Mouse (Mus musculus): ENCODE measurements around the gene Sele.
A peak's percentile ranks its signal among the peaks of the same experiment; 100 is the strongest.
"Not testable (repeated sequence)": the region's sequence is repeated elsewhere in the genome, so short reads cannot be mapped to it uniquely, and the experiment has no call there.

The Sele gene

DNA sequence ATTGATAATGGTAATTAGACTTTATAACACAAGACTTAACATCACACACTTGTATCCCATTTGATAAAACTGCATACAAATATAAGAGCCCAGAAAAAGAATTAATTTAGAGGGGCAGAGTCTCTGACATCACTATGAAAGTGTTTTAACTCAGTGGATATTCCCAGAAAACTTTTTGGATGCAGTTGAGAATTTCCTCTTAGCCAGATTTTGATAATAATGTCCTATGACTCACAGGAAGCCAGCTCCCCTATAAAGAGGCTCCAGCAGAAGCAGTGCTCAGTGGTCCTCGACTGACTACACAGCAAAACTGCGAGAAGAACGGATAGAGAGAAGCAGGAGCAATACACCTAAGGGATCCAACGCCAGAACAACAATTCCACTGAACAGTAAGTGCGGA lies at the start of gene Sele:
Gene Sele (plus strand): TSS at position 301 of the 400 bp plus-strand sequence.
- no peak for DNase-seq (ENCODE audit: low read depth, low spot score)

- DNase-seq (ENCODE audit: low read depth, low spot score): no peak
These were observed 46.1 kb upstream of the Sele start for GRCm38 (mm10) chr1:164001831-164002452.

DNA sequence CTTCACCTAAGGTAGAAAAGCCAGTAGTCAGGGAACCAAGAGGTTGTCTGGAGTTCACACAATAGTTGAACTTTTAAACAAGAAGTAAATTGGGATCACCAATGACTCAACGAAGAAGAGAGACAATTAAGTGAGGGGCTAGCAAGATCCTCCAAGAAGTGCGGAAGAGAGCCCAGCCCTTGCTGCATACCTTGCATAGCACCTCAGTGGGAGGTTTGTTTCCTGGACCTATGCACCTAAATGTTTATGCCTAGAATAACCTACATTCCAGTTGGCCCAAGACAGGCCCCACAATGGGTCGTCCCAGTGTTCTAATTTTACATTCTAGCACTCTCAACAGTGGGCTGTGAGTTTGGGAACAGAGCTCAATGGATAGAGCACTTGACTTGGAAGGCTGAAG lies 43.7 kb upstream of the Sele start:
- no peak for DNase-seq (ENCODE audit: low read depth, low spot score)

DNA sequence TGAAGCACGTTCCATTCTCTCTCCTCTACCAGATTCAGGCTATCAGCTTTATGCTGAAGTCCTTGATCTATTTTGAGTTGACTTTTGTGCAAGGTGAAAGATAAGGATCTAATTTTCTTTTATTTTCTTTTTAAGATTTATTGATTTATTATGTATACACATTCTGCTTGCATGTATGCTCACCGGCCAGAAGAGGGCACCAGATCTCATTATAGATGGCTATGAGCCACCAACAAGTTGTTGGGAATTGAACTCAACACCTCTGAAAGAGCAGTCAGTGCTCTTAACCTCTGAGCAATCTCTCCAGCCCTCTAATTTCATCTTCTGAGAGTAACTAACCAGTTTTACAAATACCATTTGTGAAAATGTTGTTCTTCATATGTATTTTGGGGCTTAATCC lies 38.8 kb upstream of the Sele start:
- no peak for DNase-seq (ENCODE audit: low read depth, low spot score)

DNA sequence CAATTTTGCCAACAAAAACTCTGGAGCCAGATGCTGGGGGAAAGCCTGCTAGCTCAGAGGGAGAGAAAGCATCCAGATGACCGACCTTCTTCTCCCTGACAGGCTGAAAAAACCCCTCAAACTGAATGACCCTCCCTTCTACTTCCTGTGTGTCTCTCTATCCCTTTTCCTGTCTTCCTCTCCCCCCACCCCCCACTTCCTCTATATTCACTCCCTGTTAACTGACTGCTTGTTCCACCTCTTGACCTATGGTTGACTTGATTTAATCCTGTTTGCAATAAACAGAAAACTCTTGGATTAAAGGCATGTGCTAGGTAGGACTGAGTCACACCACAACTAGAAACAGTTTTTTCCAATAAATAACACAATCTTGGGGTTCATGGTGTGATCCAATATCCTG lies 33.4 kb upstream of the Sele start:
- no peak for DNase-seq (ENCODE audit: low read depth, low spot score)

DNA sequence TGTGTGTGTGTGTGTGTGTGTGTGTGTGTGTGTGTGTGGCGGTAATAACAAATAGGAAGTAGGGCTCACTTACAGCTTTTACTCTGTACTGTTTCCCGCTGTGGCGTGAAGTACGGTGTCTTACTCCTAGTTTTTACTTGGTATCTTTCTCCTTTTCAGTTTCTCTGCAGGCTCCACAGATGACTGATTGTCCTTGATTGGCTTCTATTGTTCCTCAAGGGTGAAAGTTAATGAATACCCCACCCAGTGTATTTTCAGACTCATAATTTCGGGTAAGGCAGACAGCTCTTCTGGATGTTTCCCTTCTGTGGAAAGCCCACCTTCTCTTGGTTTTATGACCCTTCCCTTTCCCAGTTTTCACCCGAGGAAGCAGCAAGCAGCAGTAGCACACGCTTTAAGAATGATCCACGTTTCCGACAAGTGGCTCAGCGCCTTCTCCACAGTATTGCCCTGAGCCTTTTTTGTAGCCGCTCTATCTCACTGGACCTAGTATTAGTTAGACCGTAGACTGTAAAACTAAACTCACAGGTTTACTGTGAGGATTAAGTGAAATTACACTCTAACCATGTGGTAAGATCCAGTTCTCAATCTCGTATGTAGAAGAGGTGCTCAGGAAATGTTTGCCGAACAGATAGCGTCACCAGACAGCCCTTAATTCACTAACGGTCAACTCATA lies 29.7 kb upstream of the Sele start:
- DNase-seq (ENCODE audit: low read depth, low spot score): no peak

GRCm38 (mm10) chr1:164019789-164020188 lies 28.2 kb upstream of the Sele start:
- DNase-seq (ENCODE audit: low read depth, low spot score): no peak

DNA sequence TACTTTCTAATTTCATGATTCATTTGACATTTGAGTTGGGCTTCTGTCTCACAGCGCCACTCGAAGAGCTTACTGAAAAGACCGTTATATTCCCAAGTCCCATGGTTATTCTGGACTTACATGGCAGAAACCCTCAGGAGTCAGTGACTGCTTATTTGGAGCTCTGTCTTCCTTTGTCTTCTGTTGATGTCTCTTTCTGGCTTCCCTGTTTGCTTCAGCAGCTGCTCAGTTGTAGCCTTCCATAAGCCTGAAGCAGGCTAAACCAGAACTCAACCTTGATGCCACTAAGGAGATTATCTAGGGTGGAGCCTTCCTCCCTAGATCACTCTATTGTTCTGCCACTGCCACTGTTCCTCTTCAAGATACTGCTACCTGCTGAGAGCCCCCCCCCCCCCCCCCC lies 27.3 kb upstream of the Sele start:
- DNase-seq (ENCODE audit: low read depth, low spot score): not testable (repeated sequence)

DNA sequence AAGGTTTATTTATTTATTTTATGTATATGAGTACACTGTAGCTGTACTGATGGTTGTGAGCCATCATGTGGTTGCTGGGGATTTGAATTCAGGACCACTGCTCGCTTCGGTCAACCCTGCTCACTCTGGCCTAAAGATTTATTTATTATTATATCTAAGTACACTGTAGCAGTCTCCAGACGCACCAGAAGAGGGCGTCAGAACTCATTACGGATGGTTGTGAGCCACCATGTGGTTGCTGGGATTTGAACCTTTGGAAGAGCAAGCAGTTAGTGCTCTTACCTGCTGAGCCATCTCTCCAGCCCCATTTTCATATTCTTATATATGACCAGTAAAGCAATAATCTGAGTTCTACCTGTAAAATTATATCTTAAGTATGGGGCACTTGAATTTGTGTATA lies 25.9 kb upstream of the Sele start:
- DNase-seq (ENCODE audit: low read depth, low spot score): not testable (repeated sequence)

- DNase-seq (ENCODE audit: low read depth, low spot score): no peak
These were observed 22.3 kb upstream of the Sele start for GRCm38 (mm10) chr1:164025685-164026084.

DNA sequence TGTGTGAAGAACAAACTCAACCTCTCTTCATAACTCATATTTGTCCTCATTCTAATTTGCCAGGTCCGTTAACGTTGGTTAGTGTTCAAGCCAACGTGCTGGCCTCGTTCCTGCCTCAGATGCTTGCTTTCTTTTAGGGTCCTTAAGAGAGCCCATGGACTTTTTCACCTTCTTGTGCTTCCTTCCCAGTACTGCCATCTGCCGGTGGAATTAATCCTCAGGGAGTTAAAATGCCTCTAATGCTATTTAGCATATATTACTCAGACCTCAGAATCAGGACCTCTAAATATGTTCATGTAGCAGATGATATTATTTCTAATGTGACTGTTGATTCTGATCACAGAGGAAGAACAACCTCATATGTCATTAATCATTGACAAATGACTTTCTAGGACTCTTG lies 20.6 kb upstream of the Sele start:
- no peak for DNase-seq (ENCODE audit: low read depth, low spot score)

DNA sequence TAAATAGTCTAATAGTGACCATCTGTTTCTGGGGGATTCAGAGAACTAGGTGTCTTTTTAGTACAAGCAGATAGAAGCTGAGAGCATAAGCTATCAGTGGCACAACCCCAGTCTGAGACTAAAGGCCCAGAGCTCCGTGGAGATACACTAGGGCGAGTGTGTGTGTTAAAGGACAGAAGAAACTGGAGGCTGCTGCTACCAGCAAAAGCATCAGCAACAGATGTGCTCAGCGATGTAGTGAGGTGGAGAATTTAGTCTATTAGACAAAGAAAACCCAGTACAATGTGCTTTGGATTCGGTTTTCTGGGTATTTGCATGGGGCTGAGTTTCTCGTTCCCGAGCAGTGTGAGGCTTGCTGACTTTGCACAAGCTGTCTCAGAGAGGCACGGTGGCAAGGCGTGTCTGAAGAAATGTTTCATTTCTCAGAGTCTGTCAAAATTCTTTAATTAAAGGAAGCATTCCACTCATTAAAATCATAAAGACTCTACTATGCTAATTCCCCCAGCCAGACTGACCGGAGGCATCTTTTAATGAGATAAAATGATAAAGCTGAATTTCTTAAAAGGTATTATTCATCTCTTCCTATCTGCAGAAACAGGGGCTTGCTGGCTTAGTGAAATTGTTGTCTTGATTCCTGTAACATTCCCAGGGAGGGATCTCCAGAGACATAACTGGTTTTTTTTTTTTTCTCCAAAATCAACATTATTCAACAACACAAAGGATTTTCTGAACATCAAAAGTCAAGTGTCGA lies 7.5 kb upstream of the Sele start:
- no peak for DNase-seq (ENCODE audit: low read depth, low spot score)

DNA sequence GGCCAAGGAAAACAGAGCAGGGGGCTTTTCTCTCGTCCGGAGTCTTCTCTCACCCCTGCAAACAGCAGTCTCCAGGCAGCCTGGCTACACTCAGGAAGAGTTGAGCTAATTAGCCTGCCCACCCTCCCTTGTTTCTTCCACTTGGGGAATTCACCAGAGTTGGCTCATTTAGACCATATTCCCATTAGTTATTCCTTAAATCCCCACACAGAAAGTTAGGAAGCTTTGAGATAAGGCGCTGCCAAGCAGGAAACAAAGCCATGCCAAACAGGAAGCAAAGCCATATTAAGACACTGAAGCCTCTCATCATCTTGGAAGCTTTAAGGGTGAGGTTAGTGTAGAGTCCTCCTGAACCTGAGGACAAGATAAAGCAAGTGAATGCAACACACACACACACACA lies 4.5 kb upstream of the Sele start:
- no peak for DNase-seq (ENCODE audit: low read depth, low spot score)

DNA sequence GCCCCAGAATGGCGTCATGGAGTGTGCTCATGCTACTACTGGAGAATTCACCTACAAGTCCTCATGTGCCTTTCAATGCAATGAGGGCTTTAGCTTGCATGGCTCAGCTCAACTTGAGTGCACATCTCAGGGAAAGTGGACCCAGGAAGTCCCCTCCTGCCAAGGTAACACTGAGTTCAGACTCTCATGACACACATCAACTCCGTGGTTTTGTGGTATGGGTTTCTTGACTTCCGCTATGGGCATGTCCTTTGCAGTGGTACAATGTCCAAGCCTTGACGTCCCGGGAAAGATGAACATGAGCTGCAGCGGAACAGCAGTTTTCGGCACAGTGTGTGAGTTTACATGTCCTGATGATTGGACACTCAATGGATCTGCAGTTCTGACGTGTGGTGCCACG lies 5.5 kb downstream of the Sele start:
- DNase-seq (ENCODE audit: low read depth, low spot score): no peak

- no peak for DNase-seq (ENCODE audit: low read depth, low spot score)
These were observed 6.8 kb downstream of the Sele start for GRCm38 (mm10) chr1:164054800-164055199.

- no peak for DNase-seq (ENCODE audit: low read depth, low spot score)
These were observed 12.0 kb downstream of the Sele start for GRCm38 (mm10) chr1:164060071-164060470.

GRCm38 (mm10) chr1:164061278-164061677 lies 13.2 kb downstream of the Sele start:
- DNase-seq (ENCODE audit: low read depth, low spot score): peak; percentile 20

DNA sequence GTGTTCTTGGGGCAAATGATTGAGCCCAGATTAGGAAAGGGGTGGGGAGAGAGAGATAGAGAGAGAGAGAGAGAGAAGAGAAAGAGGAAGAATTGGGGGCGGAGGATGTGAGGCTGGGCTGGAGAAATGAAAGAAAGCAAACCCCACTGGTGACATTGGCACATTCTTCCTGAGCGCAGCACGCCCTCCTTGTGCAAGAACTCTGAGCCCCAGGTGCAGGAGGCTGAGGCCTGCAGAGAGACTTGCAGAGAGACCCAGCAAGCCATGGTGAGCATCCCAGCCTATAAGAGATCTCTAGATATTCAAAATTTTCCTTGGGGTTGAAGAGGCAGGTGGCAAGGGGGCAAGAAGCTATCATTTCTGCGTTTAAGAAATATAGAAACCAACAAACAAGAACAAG lies 13.9 kb downstream of the Sele start, which contains the start of gene Sell:
Gene Sell (plus strand): TSS at position 58 of the 400 bp plus-strand sequence.
- DNase-seq (ENCODE audit: low read depth, low spot score): no peak

DNA sequence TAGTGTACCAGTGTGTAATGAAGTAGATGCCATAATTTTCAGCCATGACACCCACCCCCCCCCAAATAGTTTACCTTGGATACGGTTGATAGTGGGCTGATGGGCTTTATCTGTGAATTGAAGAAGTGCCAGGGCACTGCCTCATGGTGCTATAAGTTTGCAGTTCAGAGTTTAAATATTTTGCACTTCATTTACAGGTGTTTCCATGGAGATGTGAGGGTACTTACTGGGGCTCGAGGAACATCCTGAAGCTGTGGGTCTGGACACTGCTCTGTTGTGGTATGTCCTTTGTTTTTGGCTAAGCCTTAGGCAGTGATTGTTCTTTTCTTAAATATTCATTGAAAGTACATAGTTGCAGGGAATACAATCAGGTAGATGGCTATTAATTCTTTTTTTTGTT lies 14.8 kb downstream of the Sele start:
- no peak for DNase-seq (ENCODE audit: low read depth, low spot score)

DNA sequence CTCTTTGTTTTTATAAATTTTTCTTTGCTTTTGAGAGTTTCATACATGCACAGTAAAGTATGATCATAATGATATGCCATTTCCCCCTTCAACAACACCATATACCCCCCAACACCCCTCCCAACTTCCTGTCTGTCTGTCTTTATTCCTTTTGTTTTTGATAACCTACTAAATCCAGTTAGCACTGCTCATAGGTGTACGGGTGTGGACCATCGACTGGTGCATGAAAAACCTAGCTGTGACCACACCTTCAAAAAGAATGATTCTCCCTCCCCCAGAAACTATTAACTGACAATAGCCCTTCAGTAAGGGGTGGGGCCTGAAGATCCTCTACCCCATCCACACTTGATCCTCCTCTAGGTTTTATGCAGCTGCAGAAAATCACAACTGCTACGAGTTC lies 15.7 kb downstream of the Sele start:
- no peak for DNase-seq (ENCODE audit: low read depth, low spot score)

DNA sequence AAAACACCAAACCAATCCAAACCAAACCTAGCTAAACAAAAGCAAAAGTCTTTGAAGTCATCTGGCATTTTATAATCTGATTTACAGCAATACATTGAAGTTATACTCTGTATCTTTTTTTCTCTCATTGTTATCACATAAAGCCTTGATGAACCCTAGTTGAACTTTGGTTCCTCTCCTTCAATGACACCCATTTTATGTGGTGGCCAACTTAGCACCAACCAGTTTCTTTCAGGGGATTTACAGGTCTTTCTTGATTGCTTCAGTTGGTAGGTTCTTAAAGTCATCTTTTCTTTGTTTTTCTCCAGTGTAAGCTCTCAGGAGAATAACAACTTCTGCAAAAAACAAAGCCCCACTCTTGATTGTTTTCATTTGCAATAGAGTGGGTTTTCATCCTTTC lies 21.2 kb downstream of the Sele start:
- DNase-seq (ENCODE audit: low read depth, low spot score): no peak

DNA sequence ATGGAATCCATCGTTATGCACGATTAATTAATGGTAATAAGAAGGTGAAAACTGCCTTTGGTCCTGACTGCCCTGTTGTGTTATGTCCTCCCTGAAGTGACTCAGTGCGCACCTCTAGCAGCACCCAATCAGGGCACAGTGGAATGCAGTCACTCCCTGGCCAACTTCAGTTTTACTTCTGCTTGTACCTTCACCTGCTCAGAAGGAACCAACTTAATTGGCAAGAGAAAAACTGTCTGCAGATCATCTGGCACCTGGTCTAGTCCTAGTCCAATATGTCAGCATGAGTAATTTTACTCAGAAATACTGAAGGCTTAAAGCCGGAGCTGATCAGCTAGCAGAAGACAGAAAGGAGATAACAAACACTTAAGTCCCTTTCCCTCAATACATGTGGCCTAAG lies 22.4 kb downstream of the Sele start:
- DNase-seq (ENCODE audit: low read depth, low spot score): no peak

DNA sequence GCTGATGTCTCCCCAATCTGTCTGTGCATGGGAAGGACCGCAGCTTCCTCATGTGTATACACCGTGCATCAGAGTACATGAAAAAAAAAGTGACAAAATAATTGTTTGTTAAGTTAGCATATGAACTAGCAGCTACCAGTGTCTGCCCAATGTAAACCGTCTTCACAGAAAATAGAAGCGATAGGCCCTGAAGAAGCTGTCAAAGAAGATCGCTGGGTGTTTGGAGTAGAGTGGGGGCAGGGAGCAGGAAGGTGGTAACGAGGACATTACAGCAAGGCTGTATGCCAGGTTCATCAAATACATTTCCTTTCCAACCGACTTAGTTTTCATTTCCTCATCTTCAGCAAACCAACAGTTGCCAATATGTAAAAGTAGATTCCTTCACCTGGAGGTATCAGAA lies 23.1 kb downstream of the Sele start:
- no peak for DNase-seq (ENCODE audit: low read depth, low spot score)
